Mouse (Mus musculus) urinary bladder, postnatal 4 days (tissue): ENCODE measurements around the gene Tssk6.
"Not testable (repeated sequence)": the region's sequence is repeated elsewhere in the genome, so short reads cannot be mapped to it uniquely, and the experiment has no call there.

Source experiments
- DNase-seq, 2 experiments: peaks; one replicate each; pipeline ENCODE4 v3.0.0; 2021 to 2022; ENCODE audit warnings: low spot score in 2 of 2

Tssk6 gene

GRCm38 (mm10) chr8:69919010-69919409 lies 17.0 kb downstream of the Tssk6 start:
- DNase-seq = peak in 1 of 2 experiments; percentile 41

GRCm38 (mm10) chr8:69919876-69920662 lies 18.1 kb downstream of the Tssk6 start:
- DNase-seq = no peak

GRCm38 (mm10) chr8:69921141-69921540 lies 19.2 kb downstream of the Tssk6 start:
- DNase-seq = no peak

- DNase-seq = no peak
Measured at GRCm38 (mm10) chr8:69923986-69924385, 22.0 kb downstream of the Tssk6 start.

GRCm38 (mm10) chr8:69926901-69927300 lies 24.9 kb downstream of the Tssk6 start:
- no peak for DNase-seq

GRCm38 (mm10) chr8:69933811-69934210 lies 31.8 kb downstream of the Tssk6 start:
- no peak for DNase-seq

GRCm38 (mm10) chr8:69934582-69934981 lies 32.6 kb downstream of the Tssk6 start:
- DNase-seq = no peak

- DNase-seq = no peak
Measured at GRCm38 (mm10) chr8:69935431-69935830, 33.4 kb downstream of the Tssk6 start.

- peak in 1 of 2 experiments; percentile 40 for DNase-seq
Measured at GRCm38 (mm10) chr8:69936050-69936794, 34.2 kb downstream of the Tssk6 start.

- no peak for DNase-seq
Measured at GRCm38 (mm10) chr8:69937466-69937865, 35.5 kb downstream of the Tssk6 start.

- no peak for DNase-seq
Measured at GRCm38 (mm10) chr8:69938245-69938982, 36.4 kb downstream of the Tssk6 start.

- DNase-seq = no peak
Measured at GRCm38 (mm10) chr8:69939633-69940032, 37.6 kb downstream of the Tssk6 start.

- no peak for DNase-seq
Measured at GRCm38 (mm10) chr8:69940386-69940785, 38.4 kb downstream of the Tssk6 start.

GRCm38 (mm10) chr8:69942495-69942894 lies 40.5 kb downstream of the Tssk6 start:
- DNase-seq = not testable (repeated sequence)

- no peak for DNase-seq
Measured at GRCm38 (mm10) chr8:69950300-69950699, 48.3 kb downstream of the Tssk6 start.
